Mouse (Mus musculus) kidney, embryonic 16.5 days (tissue): Measurements from ENCODE around the gene B130006D01Rik. TPM values are rescaled to one million over a fixed set of nuclear protein-coding genes. Genes with fewer than 3 reads are reported as not detected.

ENCODE experiments used
- polyA plus RNA-seq: library from polyadenylated mRNA; unstranded; fragments of >200 nt; fragmentation: Nextera tagmentation; extraction: Ambion mirVana; gene quantifications from 2 replicates; pipeline ENCODE4 v1.2.1, GENCODE M21; 2015

Gene B130006D01Rik
- polyA plus RNA-seq, 1 experiment from 2014 or later: 1.1 TPM

Other genes with a start within 250 kb of the B130006D01Rik start
- gene Nxph3, start 209.0 kb upstream of the B130006D01Rik start, polyA plus RNA-seq: 0.36 and 0.62 TPM in 2 replicates
- 29.7 and 29.9 TPM in 2 replicates for gene Ngfr, start 135.9 kb upstream of the B130006D01Rik start, polyA plus RNA-seq
- 258 and 288 TPM in 2 replicates for gene Phb, start 56.6 kb upstream of the B130006D01Rik start, polyA plus RNA-seq
- gene Zfp652, start 10.9 kb upstream of the B130006D01Rik start, polyA plus RNA-seq: 22.6 and 24.0 TPM in 2 replicates
- not detected in 2 replicates for gene Phospho1, start 100.9 kb downstream of the B130006D01Rik start, polyA plus RNA-seq
- gene Gngt2, start 113.6 kb downstream of the B130006D01Rik start, polyA plus RNA-seq: 21.0 and 24.2 TPM in 2 replicates
- gene Abi3, start 118.9 kb downstream of the B130006D01Rik start, polyA plus RNA-seq: 11.7 and 14.1 TPM in 2 replicates
- 1.4 and 1.9 TPM in 2 replicates for gene B4galnt2, start 191.3 kb downstream of the B130006D01Rik start, polyA plus RNA-seq